Mouse (Mus musculus) heart, postnatal 0 days (tissue): ENCODE results near the gene Ulk4. TPM values are rescaled to one million over a fixed set of nuclear protein-coding genes. Genes with fewer than 3 reads are reported as not detected.
A peak's percentile ranks its signal among the peaks of the same experiment; 100 is the strongest.

Source experiments
- ATAC-seq: fragments of 200-750 bp; cut with Nextera tagmentation; 2 replicates; pipeline ENCODE4 v1.8.0; 2017; ENCODE audit warnings: low read depth, moderate number of reproducible peaks, moderate library complexity; ENCODE audit not compliant: insufficient read depth
- DNase-seq: peaks from one replicate; pipeline ENCODE4 v3.0.0-alpha.2; 2016; ENCODE audit warnings: low spot score
- H3K27ac ChIP-seq: fragments of 300-500 bp; sonication (generic); 2 replicates; pipeline ENCODE4 v1.5.1; 2014; ENCODE audit warnings: low read depth, mild to moderate bottlenecking
- H3K27me3 ChIP-seq: fragments of 300-500 bp; sonication (generic); 2 replicates; pipeline ENCODE4 v1.6.1; 2014; ENCODE audit warnings: low read length, mixed read lengths; ENCODE audit not compliant: control insufficient read depth, insufficient read depth
- H3K36me3 ChIP-seq: fragments of 300-500 bp; sonication (generic); replicated peaks from 2 replicates; pipeline ENCODE4 v1.6.1; 2014; ENCODE audit warnings: low read length, mixed read lengths; ENCODE audit not compliant: control insufficient read depth, insufficient read depth
- H3K4me1 ChIP-seq: fragments of 300-500 bp; sonication (generic); 2 replicates; pipeline ENCODE4 v1.6.1; 2014; ENCODE audit warnings: antibody characterized with exemption; ENCODE audit not compliant: control insufficient read depth, insufficient read depth
- H3K4me2 ChIP-seq: fragments of 300-500 bp; sonication (generic); 2 replicates; pipeline ENCODE4 v1.6.1; 2014; ENCODE audit warnings: low read depth, mild to moderate bottlenecking, low read length, moderate library complexity
- H3K4me3 ChIP-seq: fragments of 300-500 bp; sonication (generic); 2 replicates; pipeline ENCODE4 v1.5.1; 2014; ENCODE audit warnings: low read depth, low read length
- H3K9ac ChIP-seq: fragments of 300-500 bp; sonication (generic); replicated peaks from 2 replicates; pipeline ENCODE4 v1.6.1; 2014; ENCODE audit warnings: low read depth, low read length, mixed read lengths
- H3K9me3 ChIP-seq: fragments of 300-500 bp; sonication (generic); replicated peaks from 2 replicates; pipeline ENCODE4 v1.6.1; 2016; ENCODE audit warnings: low read length; ENCODE audit not compliant: control insufficient read depth
- CTCF ChIP-seq: IDR thresholded peaks from 2 replicates; pipeline ENCODE4 v1.5.1; 2016; ENCODE audit warnings: antibody characterized with exemption, control low read depth, low read depth
- EP300 ChIP-seq: IDR thresholded peaks from 2 replicates; pipeline ENCODE4 v1.6.1; 2016; ENCODE audit warnings: antibody characterized with exemption, low read depth
- WGBS: fragments of 180-500 bp; shearing (Covaris S2); extraction: QIAGEN DNeasy Blood & Tissue Kit; methylation state at CpG from one replicate; pipeline ENCODE4 v1.1.7; 2014; 5-methylcytosine and 5-hydroxymethylcytosine counted together
- polyA plus RNA-seq: library from polyadenylated mRNA; unstranded; fragments of >200 nt; fragmentation: Nextera tagmentation; extraction: Ambion mirVana; gene quantifications from 2 replicates; pipeline ENCODE4 v1.2.1, GENCODE M21; 2015
- total RNA-seq: library from RNA; depleted of rRNA; stranded (reverse); fragments of >200 nt; gene quantifications from 2 replicates; pipeline ENCODE4 v1.2.3, GENCODE M21; 2014; ENCODE audit warnings: low replicate concordance

The Ulk4 gene
- total and polyA plus RNA-seq, 2 experiments from 2014 or later, result 1.5 to 66.7 TPM

- Histone ChIP-seq H3K4me1 (peaks cover 11% of the 10 kb centered on the region; the same call in 1 of the 2 replicates), H3K9me3 (no peaks in the 10 kb centered on the region), H3K27ac (no peak overlapping the region), H3K27me3 (no peaks in the 10 kb centered on the region), H3K4me2 (no peak overlapping the region), H3K36me3 (no peaks in the 10 kb centered on the region), H3K9ac (no peak overlapping the region), H3K4me3 (no peak overlapping the region)
- 83% methylated on average over 14 of the region's 14 CpGs for WGBS
- no peak for TF ChIP-seq EP300
- no peak for TF ChIP-seq CTCF
- ATAC-seq, result no peak
- no peak for DNase-seq
These were observed 212.2 kb downstream of the Ulk4 start for GRCm38 (mm10) chr9:121064606-121065355.

DNA sequence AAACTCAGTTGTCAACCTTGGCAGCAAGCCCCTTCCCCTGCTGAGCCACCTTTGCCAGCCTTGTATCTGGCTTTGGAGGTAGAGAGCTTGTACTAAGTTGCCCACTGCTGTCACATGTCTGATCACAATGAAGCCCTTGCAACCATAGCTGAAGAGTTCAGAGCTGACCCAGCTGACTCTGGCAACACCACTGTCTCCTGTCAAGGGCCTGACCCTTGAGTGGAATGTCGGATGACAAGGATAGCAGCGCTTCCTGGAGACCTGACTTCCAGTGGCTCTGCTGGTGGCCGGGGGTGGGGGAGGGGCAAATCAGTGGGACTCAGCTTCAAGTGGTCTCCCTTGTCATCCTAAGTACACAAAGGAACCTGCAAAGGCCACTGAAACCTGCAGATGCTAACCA, 214.3 kb downstream of the Ulk4 start:
- no peak for TF ChIP-seq EP300
- Histone ChIP-seq H3K27ac (no peak overlapping the region), H3K9me3 (no peaks in the 10 kb centered on the region), H3K4me2 (no peak overlapping the region), H3K4me1 (peaks cover 11% of the 10 kb centered on the region; the same call in 1 of the 2 replicates), H3K4me3 (no peak overlapping the region), H3K36me3 (no peaks in the 10 kb centered on the region), H3K9ac (no peak overlapping the region), H3K27me3 (no peaks in the 10 kb centered on the region)
- ATAC-seq (no peak), DNase-seq (no peak)
- 21% methylated on average over 3 of the region's 3 CpGs for WGBS

- no peak overlapping the region for H3K27ac ChIP-seq
- no peaks in the 10 kb centered on the region for H3K9me3 ChIP-seq
- no peaks in the 10 kb centered on the region for H3K27me3 ChIP-seq
- WGBS, result 45% methylated on average over 12 of the region's 12 CpGs
- H3K9ac ChIP-seq, result no peak overlapping the region
- TF ChIP-seq EP300 (no peak), CTCF (no peak)
- peaks cover 11% of the 10 kb centered on the region; the same call in 1 of the 2 replicates for H3K4me1 ChIP-seq
- H3K4me2 ChIP-seq, result no peak overlapping the region
- ATAC-seq, result no peak
- DNase-seq, result no peak
- no peaks in the 10 kb centered on the region for H3K36me3 ChIP-seq
- H3K4me3 ChIP-seq, result no peak overlapping the region
These were observed 215.0 kb downstream of the Ulk4 start for GRCm38 (mm10) chr9:121061820-121062623.

DNA sequence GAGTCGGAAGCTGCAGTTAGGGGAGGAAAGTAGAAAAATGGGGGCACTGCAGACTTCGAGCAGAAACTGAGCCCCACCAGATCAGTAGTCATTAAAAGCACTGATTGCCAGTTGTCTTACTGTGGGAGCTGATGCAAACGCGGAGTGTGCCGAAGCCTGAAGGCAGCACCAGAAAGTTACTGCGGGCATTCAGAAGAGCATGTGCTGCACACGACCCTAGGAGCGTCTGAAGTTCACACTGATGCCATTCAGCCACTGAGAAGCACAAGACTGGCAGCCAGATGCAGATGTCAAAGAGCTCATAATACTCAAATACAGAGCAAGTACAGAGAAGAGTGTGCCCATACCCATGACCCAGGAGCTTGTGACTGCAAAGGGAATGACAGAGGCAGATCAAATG, 216.7 kb downstream of the Ulk4 start:
- Histone ChIP-seq H3K4me3 (no peak overlapping the region), H3K27me3 (no peaks in the 10 kb centered on the region), H3K36me3 (no peaks in the 10 kb centered on the region), H3K27ac (no peak overlapping the region), H3K9me3 (no peaks in the 10 kb centered on the region), H3K4me2 (no peak overlapping the region), H3K9ac (no peak overlapping the region), H3K4me1 (peaks cover 11% of the 10 kb centered on the region; the same call in 1 of the 2 replicates)
- TF ChIP-seq CTCF (no peak), EP300 (no peak)
- WGBS, result 81% methylated on average over 8 of the region's 8 CpGs
- ATAC-seq (no peak), DNase-seq (no peak)

GRCm38 (mm10) chr9:121059286-121059685, 217.7 kb downstream of the Ulk4 start:
- TF ChIP-seq CTCF (peak; percentile 61), EP300 (no peak)
- H3K27me3 ChIP-seq, result no peaks in the 10 kb centered on the region
- H3K4me2 ChIP-seq, result no peak overlapping the region
- H3K4me1 ChIP-seq, result peaks cover 11% of the 10 kb centered on the region; the same call in 1 of the 2 replicates
- H3K27ac ChIP-seq, result no peak overlapping the region
- WGBS, result 96% methylated on average over 3 of the region's 3 CpGs
- no peak overlapping the region for H3K9ac ChIP-seq
- peak; percentile 59; the same call in 1 of the 2 replicates for ATAC-seq
- H3K36me3 ChIP-seq, result no peaks in the 10 kb centered on the region
- no peaks in the 10 kb centered on the region for H3K9me3 ChIP-seq
- no peak for DNase-seq
- no peak overlapping the region for H3K4me3 ChIP-seq
